Mouse (Mus musculus) bone marrow, adult 2 months (tissue): Measurements from ENCODE around the gene Fli1.

ENCODE experiments used
- CTCF ChIP-seq: fragments of 200-500 bp; IDR thresholded peaks from 2 replicates; pipeline ENCODE4 v1.5.1; 2011; ENCODE audit warnings: low read length, control low read depth; ENCODE audit not compliant: control insufficient read depth, insufficient read depth
- POLR2A ChIP-seq: fragments of 200-500 bp; IDR thresholded peaks from 2 replicates; pipeline ENCODE4 v1.6.1; 2011; ENCODE audit warnings: low read depth, mild to moderate bottlenecking, control low read depth, low read length, borderline replicate concordance; ENCODE audit not compliant: control insufficient read depth

DNA sequence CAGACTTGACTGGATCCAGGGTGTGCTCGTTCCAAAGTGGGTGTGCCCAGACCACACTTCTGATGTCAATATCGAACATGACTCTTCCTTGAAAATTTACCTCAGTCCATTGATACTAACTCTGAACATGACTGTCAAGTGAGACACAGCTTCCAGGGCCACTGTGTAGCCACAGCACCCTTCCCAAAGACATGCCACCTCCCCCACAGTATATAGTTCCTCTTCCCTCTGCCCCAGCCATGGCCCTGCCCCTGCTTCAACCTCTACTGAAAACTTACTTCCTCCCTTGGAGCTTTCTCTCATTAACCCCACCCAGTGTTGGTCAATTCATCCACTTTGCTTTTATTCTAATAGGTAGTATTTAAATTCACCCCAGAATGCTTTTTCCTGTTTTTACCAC lies 34.0 kb downstream of the Fli1 start:
- TF ChIP-seq CTCF (no peak), POLR2A (no peak)
